Mouse (Mus musculus): ENCODE results near the gene Gsdma3. TPM values are rescaled to one million over a fixed set of nuclear protein-coding genes. Genes with fewer than 3 reads are reported as not detected.

Gene Gsdma3
- polyA plus RNA-seq (2012; rRNA removed), result not detected in 2 replicates

DNA sequence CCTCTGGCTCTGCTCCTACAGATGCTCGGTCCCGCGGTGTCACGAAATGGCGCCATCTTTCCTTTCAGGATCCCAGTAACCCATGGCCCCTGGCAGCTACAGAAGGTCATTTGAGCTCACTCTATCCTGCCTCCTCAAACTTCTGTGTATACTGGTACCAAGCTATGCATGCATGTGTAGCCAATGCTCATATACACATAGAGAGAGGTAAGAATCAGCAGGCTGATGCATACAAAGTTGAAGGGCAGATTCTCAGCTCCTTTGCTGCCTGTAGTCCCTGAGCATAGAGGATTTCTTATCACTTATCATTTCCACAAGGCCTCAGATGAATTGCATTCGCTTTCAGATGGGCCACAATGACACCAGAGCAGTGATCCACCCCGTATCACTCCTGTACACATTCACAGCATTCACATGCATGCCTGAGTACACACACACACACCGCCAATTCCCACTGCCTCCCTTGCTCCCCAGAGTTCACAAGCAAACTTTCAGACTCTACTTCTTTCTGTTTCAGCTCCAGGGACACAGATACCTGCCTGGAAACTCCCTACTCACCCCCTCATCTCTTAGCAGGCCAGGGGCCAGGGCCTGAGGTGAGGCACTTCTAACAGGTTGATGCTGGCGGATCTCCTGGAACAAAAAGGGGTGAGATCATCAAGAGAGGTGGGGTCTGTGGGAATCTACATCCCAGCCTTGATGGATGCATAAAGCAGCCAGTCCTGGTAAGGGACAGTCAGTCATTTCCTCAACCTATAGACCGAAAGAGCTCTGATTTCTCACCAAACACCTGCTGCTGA lies at the start of gene Gsdma3, which contains the start of gene Gm12355:
Gsdma3 (plus strand) TSS at position 750 of the 800 bp plus-strand sequence.
Gm12355 (minus strand) TSS at position 51 of the 800 bp plus-strand sequence.

GRCm38 (mm10) chr11:98586892-98587563 lies 39.1 kb upstream of the Gsdma3 start, which contains the start of gene Ormdl3:
Gene Ormdl3, minus strand, starts transcription at chr11:98587368.

DNA sequence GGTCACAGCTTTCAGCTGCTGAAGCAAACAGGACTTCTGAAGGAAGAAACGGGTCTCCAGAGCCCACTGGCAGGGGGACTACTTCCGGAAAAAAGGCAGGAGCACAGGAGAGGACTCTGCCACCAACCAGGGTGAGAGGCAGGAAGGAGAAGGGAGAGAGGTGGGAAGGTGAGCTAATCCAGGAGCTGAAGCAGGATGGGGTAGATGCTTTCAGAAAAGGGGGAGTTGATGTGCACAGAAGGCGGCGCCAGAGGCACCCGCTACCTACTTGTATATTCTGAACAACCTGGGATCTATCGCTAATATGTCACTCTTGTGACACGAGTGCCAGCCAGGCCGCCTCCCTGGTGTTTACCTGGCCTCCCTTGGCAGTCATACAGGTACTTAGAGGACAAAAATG lies 28.2 kb upstream of the Gsdma3 start, which contains the start of gene Lrrc3c:
Lrrc3c (plus strand) TSS at position 301 of the 400 bp plus-strand sequence.

DNA sequence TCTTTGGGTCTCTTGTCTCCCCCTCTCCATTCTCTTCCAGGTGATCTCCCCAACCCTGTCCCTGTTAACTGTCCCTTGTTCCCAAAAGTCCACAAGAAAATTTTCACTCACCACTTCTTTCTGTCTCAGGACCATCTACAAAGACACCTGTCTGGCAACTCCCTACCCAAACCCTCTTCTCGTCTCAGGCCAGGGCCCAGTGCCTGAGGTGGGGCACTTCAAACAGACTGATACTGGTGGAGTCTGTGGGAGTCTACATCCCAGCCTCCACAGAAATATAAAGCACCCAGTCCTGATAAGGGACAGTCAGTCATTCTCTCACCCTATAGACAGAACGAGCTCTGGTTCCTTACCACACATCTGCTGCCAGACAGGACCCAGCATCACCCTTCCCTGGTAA lies 20.3 kb downstream of the Gsdma3 start, which contains the start of gene Gsdma2:
Gsdma2 (plus strand) TSS at position 301 of the 400 bp plus-strand sequence.

DNA sequence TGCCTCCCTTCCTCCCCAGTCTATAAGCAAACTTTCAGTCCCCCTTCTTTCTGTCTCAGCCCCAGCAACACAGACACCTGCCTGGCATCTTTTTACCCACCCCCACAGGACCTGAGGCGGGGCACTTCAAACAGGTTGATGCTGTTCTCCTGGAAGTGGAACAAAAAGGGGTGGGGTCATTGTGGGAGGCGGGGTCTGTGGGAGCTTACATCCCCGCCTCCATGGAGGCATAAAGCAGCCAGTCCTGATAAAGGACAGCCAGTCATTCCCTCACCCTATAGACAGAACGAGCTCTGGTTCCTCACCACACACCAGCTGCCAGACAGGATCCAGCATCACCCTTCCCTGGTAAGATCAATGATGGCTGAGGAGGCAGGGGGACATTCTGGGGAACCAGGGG lies 37.9 kb downstream of the Gsdma3 start, which contains the start of gene Gsdma:
Gsdma (plus strand) TSS at position 261 of the 400 bp plus-strand sequence.

GRCm38 (mm10) chr11:98681786-98682745 lies 55.9 kb downstream of the Gsdma3 start, which contains the start of gene Psmd3:
Gene Psmd3, plus strand, starts transcription at chr11:98682554.

Other genes starting within 250 kb of the Gsdma3 start
- gene Tcap, start 242.5 kb upstream of the Gsdma3 start, polyA plus RNA-seq (2012; rRNA removed), result 0.05 and 0.27 TPM in 2 replicates
- not detected in 2 replicates for gene Pnmt, start 239.9 kb upstream of the Gsdma3 start, polyA plus RNA-seq (2012; rRNA removed)
- 2.8 and 3.0 TPM in 2 replicates for gene Pgap3, start 225.9 kb upstream of the Gsdma3 start, polyA plus RNA-seq (2012; rRNA removed)
- 1.0 and 1.1 TPM in 2 replicates for gene Erbb2, start 213.9 kb upstream of the Gsdma3 start, polyA plus RNA-seq (2012; rRNA removed)
- 31.4 and 33.3 TPM in 2 replicates for gene Mien1, start 187.4 kb upstream of the Gsdma3 start, polyA plus RNA-seq (2012; rRNA removed)
- 16.0 and 16.1 TPM in 2 replicates for gene Grb7, start 180.0 kb upstream of the Gsdma3 start, polyA plus RNA-seq (2012; rRNA removed)
- gene Ikzf3, start 80.3 kb upstream of the Gsdma3 start, polyA plus RNA-seq (2012; rRNA removed), result 0.12 and 0.14 TPM in 2 replicates
- gene Zpbp2, start 75.3 kb upstream of the Gsdma3 start, polyA plus RNA-seq (2012; rRNA removed), result 0.25 and 0.54 TPM in 2 replicates
- gene Ormdl3, start 39.0 kb upstream of the Gsdma3 start, polyA plus RNA-seq (2012; rRNA removed), result 24.1 and 28.1 TPM in 2 replicates
- not detected in 2 replicates for gene Lrrc3c, start 28.1 kb upstream of the Gsdma3 start, polyA plus RNA-seq (2012; rRNA removed)
- 0.12 and 0.22 TPM in 2 replicates for gene Gm12355, start 699 bp upstream of the Gsdma3 start, polyA plus RNA-seq (2012; rRNA removed)
- not detected in 2 replicates for gene Gsdma2, start 20.4 kb downstream of the Gsdma3 start, polyA plus RNA-seq (2012; rRNA removed)
- 0.01 TPM in 1 of 2 replicates, not detected in the other for gene Gsdma, start 38.0 kb downstream of the Gsdma3 start, polyA plus RNA-seq (2012; rRNA removed)
- 72.1 and 78.6 TPM in 2 replicates for gene Psmd3, start 56.2 kb downstream of the Gsdma3 start, polyA plus RNA-seq (2012; rRNA removed)
- gene Csf3, start 74.9 kb downstream of the Gsdma3 start, polyA plus RNA-seq (2012; rRNA removed), result not detected in 2 replicates
- 23.2 and 24.6 TPM in 2 replicates for gene Med24, start 103.1 kb downstream of the Gsdma3 start, polyA plus RNA-seq (2012; rRNA removed)
- gene Thra, start 114.3 kb downstream of the Gsdma3 start, polyA plus RNA-seq (2012; rRNA removed), result 14.0 and 14.7 TPM in 2 replicates
- 0.46 and 0.65 TPM in 2 replicates for gene Nr1d1, start 149.0 kb downstream of the Gsdma3 start, polyA plus RNA-seq (2012; rRNA removed)
- gene Msl1, start 169.2 kb downstream of the Gsdma3 start, polyA plus RNA-seq (2012; rRNA removed), result 16.7 and 18.8 TPM in 2 replicates
- 13.3 and 14.1 TPM in 2 replicates for gene Casc3, start 178.5 kb downstream of the Gsdma3 start, polyA plus RNA-seq (2012; rRNA removed)
- 0.53 and 0.55 TPM in 2 replicates for gene Rapgefl1, start 210.4 kb downstream of the Gsdma3 start, polyA plus RNA-seq (2012; rRNA removed)
- 1.9 and 2.4 TPM in 2 replicates for gene Wipf2, start 237.3 kb downstream of the Gsdma3 start, polyA plus RNA-seq (2012; rRNA removed)

All from liver, embryonic 14 days (tissue).